Mouse (Mus musculus) cerebellum, adult 8-10 months (tissue): ENCODE data around the gene Itprid2.

Source experiments
- DNase-seq: peaks from one replicate; pipeline ENCODE4 v3.0.0; 2022

The Itprid2 gene

DNA sequence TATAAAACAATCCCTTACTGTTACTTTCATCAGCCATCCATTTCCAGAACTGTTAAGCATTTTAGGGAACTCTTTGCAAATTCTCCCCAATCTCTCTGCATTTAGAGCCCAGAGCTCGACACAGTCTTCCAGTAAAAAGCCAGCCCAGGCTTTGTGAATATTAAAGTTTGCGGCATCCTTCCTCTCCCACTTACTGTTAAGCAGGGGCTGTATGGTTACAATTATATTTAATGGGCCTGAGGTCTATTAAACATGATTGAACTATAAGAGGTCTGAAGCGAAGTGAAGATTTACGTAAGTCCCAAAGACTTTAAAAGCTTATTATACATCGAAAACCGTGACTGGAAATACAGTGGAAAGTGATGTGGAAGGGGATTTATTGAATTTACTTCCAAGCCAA lies 79.6 kb downstream of the Itprid2 start:
- no peak for DNase-seq

DNA sequence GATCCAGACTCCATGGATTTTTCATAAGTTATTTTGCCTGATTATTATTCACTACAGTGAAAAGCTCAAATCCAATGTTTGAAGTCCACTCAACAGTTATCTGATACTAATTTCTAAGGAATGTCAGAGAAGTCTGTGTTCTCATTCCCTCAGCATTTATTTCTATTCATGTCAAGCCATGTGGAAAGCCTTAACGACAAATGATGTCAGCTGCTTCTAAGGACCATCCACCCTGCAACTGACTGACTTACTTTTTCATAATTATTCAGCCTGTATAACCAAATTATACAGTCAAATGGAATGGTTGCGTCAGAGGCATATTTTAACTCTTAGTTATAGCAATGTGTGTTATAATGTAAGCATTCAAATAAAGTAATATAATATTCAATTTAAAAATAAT lies 80.8 kb downstream of the Itprid2 start:
- DNase-seq, result no peak

DNA sequence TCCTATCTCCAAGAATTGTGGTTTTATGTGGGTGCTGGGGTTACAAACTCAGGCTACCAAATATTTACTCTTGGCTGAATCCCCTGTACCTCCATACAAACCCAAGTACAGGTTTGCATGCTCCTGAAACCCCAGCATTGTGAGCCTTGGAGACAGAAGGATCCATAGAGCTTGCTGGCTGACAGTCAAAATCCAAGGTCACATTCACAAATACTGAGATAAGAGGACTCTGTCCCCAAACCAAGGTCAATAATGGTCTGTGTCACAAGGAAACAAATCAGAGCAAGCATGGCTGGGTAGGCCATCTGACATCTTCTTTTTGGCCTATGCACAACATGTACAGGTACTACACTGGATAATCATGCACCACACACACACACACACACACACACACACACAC lies 82.7 kb downstream of the Itprid2 start:
- DNase-seq, result no peak

DNA sequence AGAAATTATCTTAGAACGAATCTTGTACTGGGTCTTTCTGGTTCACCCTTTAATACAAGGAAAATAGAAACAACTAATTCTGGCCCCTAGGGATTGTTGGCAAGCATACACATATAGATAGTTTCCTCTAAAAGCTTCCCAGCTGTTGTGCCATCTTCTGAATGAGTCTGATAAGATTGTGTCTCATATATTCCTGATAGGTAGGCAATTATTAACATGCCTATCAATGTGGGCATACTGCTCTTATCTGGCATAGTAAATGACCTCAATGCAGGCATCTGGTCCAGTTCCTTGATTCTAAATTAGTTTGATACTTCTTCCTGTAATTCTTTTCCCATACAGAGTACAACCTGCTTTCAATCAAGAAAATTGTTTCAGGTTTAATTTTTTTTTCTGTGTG lies 87.3 kb downstream of the Itprid2 start:
- no peak for DNase-seq
